Mouse (Mus musculus) heart, embryonic 15.5 days (tissue): ENCODE measurements at regions not wholly inside any gene's neighbourhood (a gene's known extent, or its start where the extent isn't known, plus 50 kb on each side); places are given as distances from the start of the nearest gene placed in this dataset.

ENCODE experiments used
- ATAC-seq: fragments of 200-750 bp; cut with Nextera tagmentation; replicated peaks from 2 replicates; pipeline ENCODE4 v1.8.0; 2017; ENCODE audit warnings: low read depth, moderate TSS enrichment; ENCODE audit not compliant: insufficient number of reproducible peaks, insufficient read depth, low FRiP score
- H3K27ac ChIP-seq: fragments of 300-500 bp; sonication (generic); 2 replicates; pipeline ENCODE4 v1.5.1; 2015; ENCODE audit warnings: mild to moderate bottlenecking, inconsistent platforms
- H3K27me3 ChIP-seq: fragments of 300-500 bp; sonication (generic); 2 replicates; pipeline ENCODE4 v1.6.1; 2015; ENCODE audit warnings: inconsistent platforms
- H3K36me3 ChIP-seq: fragments of 300-500 bp; sonication (generic); 2 replicates; pipeline ENCODE4 v1.6.1; 2015; ENCODE audit warnings: mild to moderate bottlenecking, inconsistent platforms
- H3K4me1 ChIP-seq: fragments of 300-500 bp; sonication (generic); replicated peaks from 2 replicates; pipeline ENCODE4 v1.6.1; 2015; ENCODE audit warnings: inconsistent platforms
- H3K4me2 ChIP-seq: fragments of 300-500 bp; sonication (generic); 2 replicates; pipeline ENCODE4 v1.6.1; 2015; ENCODE audit warnings: inconsistent platforms, mild to moderate bottlenecking, moderate library complexity
- H3K4me3 ChIP-seq: fragments of 300-500 bp; sonication (generic); 2 replicates; pipeline ENCODE4 v1.5.1; 2015; ENCODE audit warnings: mild to moderate bottlenecking, inconsistent platforms
- H3K9ac ChIP-seq: fragments of 300-500 bp; sonication (generic); 2 replicates; pipeline ENCODE4 v1.6.1; 2015; ENCODE audit warnings: mild to moderate bottlenecking, inconsistent platforms
- H3K9me3 ChIP-seq: fragments of 300-500 bp; sonication (generic); replicated peaks from 2 replicates; pipeline ENCODE4 v1.6.1; 2016; ENCODE audit warnings: inconsistent platforms
- WGBS: fragments of 180-500 bp; shearing (Covaris S2); methylation state at CpG from one replicate; pipeline ENCODE4 v1.1.7; 2015; ENCODE audit warnings: mixed read lengths; 5-methylcytosine and 5-hydroxymethylcytosine counted together

GRCm38 (mm10) chr17:51258316-51258715 is 79.2 kb upstream of the Tbc1d5 start:
- Histone ChIP-seq H3K9ac (no peak overlapping the region), H3K4me1 (no peaks in the 10 kb centered on the region), H3K27me3 (no peaks in the 10 kb centered on the region), H3K4me3 (no peak overlapping the region), H3K27ac (no peak overlapping the region), H3K9me3 (no peaks in the 10 kb centered on the region), H3K36me3 (no peaks in the 10 kb centered on the region), H3K4me2 (no peak overlapping the region)
- ATAC-seq: no peak
- 63% methylated on average over 5 of the region's 5 CpGs for WGBS

GRCm38 (mm10) chr17:51248543-51248942 is 69.4 kb upstream of the Tbc1d5 start:
- no peak overlapping the region for H3K9ac ChIP-seq
- 0 out of 2 replicates have a peak, but pooled peaks cover 6% of the 10 kb centered on the region for H3K4me1 ChIP-seq
- no peaks in the 10 kb centered on the region for H3K27me3 ChIP-seq
- H3K4me3 ChIP-seq: no peak overlapping the region
- peak overlapping the region; percentile 57 for H3K27ac ChIP-seq
- no peaks in the 10 kb centered on the region for H3K9me3 ChIP-seq
- peak; percentile 43; the same call in 1 of the 2 replicates for ATAC-seq
- H3K36me3 ChIP-seq: no peaks in the 10 kb centered on the region
- 17% methylated on average over 6 of the region's 6 CpGs for WGBS
- no peak overlapping the region for H3K4me2 ChIP-seq

GRCm38 (mm10) chr17:51246038-51246437 is 66.9 kb upstream of the Tbc1d5 start:
- H3K4me3 ChIP-seq: no peak overlapping the region
- 0 out of 2 replicates have a peak, but pooled peaks cover 6% of the 10 kb centered on the region for H3K4me1 ChIP-seq
- H3K9me3 ChIP-seq: no peaks in the 10 kb centered on the region
- H3K27me3 ChIP-seq: no peaks in the 10 kb centered on the region
- H3K36me3 ChIP-seq: no peaks in the 10 kb centered on the region
- no peak overlapping the region for H3K27ac ChIP-seq
- 71% methylated on average over 3 of the region's 3 CpGs for WGBS
- no peak for ATAC-seq
- H3K9ac ChIP-seq: no peak overlapping the region
- H3K4me2 ChIP-seq: no peak overlapping the region

GRCm38 (mm10) chr17:51240360-51240993 is 61.3 kb upstream of the Tbc1d5 start:
- Histone ChIP-seq H3K9ac (no peak overlapping the region), H3K36me3 (no peaks in the 10 kb centered on the region), H3K4me3 (no peak overlapping the region), H3K4me2 (no peak overlapping the region), H3K4me1 (no peaks in the 10 kb centered on the region), H3K27ac (no peak overlapping the region), H3K27me3 (no peaks in the 10 kb centered on the region), H3K9me3 (no peaks in the 10 kb centered on the region)
- ATAC-seq: no peak
- 51% methylated on average over 5 of the region's 5 CpGs for WGBS

GRCm38 (mm10) chr17:51239465-51239864 is 60.3 kb upstream of the Tbc1d5 start:
- Histone ChIP-seq H3K9me3 (no peaks in the 10 kb centered on the region), H3K9ac (no peak overlapping the region), H3K36me3 (no peaks in the 10 kb centered on the region), H3K4me3 (no peak overlapping the region), H3K4me1 (no peaks in the 10 kb centered on the region), H3K27ac (no peak overlapping the region), H3K27me3 (no peaks in the 10 kb centered on the region), H3K4me2 (no peak overlapping the region)
- ATAC-seq: no peak
- whole genome bisulfite sequencing: 57% methylated on average over 3 of the region's 3 CpGs
